Mouse (Mus musculus): ENCODE data around the gene Tmem81. TPM values are rescaled to one million over a fixed set of nuclear protein-coding genes. Genes with fewer than 3 reads are reported as not detected.
"Not testable (repeated sequence)": the region's sequence is repeated elsewhere in the genome, so short reads cannot be mapped to it uniquely, and the experiment has no call there.

The Tmem81 gene
- polyA plus RNA-seq (2015; fragmentation: Nextera tagmentation; extraction: Ambion mirVana): 0.99 and 1.3 TPM in 2 replicates

DNA sequence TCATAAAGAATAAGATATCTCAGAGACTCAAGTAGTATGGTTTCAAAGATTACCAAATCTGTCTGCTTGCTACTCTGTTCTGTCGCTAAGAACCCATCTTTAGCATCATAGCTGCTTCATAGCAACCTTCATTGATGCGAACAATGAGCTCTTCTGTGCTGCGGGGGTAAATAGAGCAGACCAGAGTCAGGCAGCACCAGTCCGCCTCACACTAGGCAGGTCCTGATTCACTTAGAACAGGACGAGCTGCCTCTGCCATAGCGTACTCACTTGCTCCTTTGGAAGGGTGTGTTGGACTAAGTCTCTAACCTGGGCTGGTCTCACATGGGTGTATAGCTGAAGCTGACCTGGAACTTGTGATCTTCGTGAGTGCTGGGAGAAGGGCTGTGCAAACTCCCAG, at the start of gene Tmem81:
TSS of gene Tmem81 (plus strand) at position 173 of the 400 bp plus-strand sequence.
- Histone ChIP-seq H3K9me3 (replicated peaks; ENCODE audit: low read length) (no peaks in the 10 kb centered on the region), H3K36me3 (ENCODE audit: insufficient read depth, low read length) (peaks cover 53% of the 10 kb centered on the region), H3K4me2 (ENCODE audit: low read length) (no peak within 1 kb of the TSS), H3K27me3 (ENCODE audit: insufficient read depth, low read length) (no peaks in the 10 kb centered on the region), H3K4me1 (replicated peaks; ENCODE audit: insufficient read depth, low read length) (no peaks in the 10 kb centered on the region), H3K9ac (ENCODE audit: low read depth, low read length) (no peak within 1 kb of the TSS), H3K4me3 (replicated peaks; ENCODE audit: low read depth, low read length) (no peak within 1 kb of the TSS), H3K27ac (no peak within 1 kb of the TSS)
- no peak for DNase-seq (ENCODE audit: low spot score)
- no peak for ATAC-seq (replicated peaks; ENCODE audit: low FRiP score, low read depth)
- TF ChIP-seq CTCF (IDR thresholded peaks at IDR 0.05; ENCODE audit: low read depth): no peak
- WGBS: 97% methylated on average over 7 of the region's 7 CpGs

DNA sequence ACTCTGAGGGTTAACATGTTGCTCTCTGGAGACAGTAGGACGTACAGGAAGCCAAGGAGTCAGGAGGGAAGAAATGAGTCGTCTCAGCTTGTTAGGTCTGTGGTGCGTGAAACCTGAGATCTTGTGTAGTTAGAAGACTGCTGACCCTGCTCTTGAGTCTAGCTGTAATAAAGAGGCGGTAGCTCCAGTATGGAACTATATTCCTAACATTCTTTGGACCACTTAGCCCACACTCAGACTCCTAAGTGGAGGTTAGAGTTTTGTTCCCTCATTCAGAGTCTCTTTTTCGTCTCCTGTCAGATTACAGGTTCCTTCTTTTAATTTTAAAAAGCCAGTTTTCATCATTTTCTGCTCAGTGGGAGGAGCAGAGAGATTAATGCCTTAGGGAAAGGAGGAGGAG, 41.4 kb upstream of the Tmem81 start:
- Histone ChIP-seq H3K27me3 (ENCODE audit: insufficient read depth, low read length) (no peaks in the 10 kb centered on the region), H3K36me3 (ENCODE audit: insufficient read depth, low read length) (peaks cover 41% of the 10 kb centered on the region), H3K4me3 (replicated peaks; ENCODE audit: low read depth, low read length) (no peak overlapping the region), H3K27ac (no peak overlapping the region), H3K9ac (ENCODE audit: low read depth, low read length) (no peak overlapping the region), H3K9me3 (replicated peaks; ENCODE audit: low read length) (no peaks in the 10 kb centered on the region), H3K4me2 (ENCODE audit: low read length) (no peak overlapping the region), H3K4me1 (replicated peaks; ENCODE audit: insufficient read depth, low read length) (no peaks in the 10 kb centered on the region)
- TF ChIP-seq CTCF (IDR thresholded peaks at IDR 0.05; ENCODE audit: low read depth): no peak
- ATAC-seq (replicated peaks; ENCODE audit: low FRiP score, low read depth): no peak
- no peak for DNase-seq (ENCODE audit: low spot score)
- WGBS: 56% methylated on average over 5 of the region's 5 CpGs

DNA sequence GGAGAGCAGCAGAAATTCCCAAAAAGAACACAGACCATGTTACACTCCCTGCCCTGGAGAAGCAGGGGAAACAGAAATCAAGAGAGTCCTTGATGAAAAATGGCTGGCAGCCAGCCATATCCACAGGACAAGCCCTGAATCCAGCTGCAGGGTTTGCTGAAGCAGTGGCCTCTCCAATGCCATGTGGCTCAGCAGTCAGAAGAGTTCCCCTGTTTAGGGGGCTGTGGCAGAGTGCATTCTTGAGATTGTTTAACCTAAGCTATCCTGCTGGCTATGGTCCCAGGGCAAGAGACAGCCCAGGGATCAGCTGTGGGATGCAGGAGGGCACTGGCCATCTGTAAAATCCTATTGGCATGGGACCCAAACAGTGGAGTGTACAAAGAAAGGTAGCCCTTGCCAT, 37.1 kb upstream of the Tmem81 start:
- H3K36me3 ChIP-seq (ENCODE audit: insufficient read depth, low read length): peaks cover 23% of the 10 kb centered on the region; the same call in 1 of the 2 replicates
- H3K9me3 ChIP-seq (replicated peaks; ENCODE audit: low read length): no peaks in the 10 kb centered on the region
- no peak overlapping the region for H3K27ac ChIP-seq
- peak; percentile 5 for DNase-seq (ENCODE audit: low spot score)
- H3K4me3 ChIP-seq (replicated peaks; ENCODE audit: low read depth, low read length): no peak overlapping the region
- no peak overlapping the region for H3K9ac ChIP-seq (ENCODE audit: low read depth, low read length)
- H3K27me3 ChIP-seq (ENCODE audit: insufficient read depth, low read length): no peaks in the 10 kb centered on the region
- no peak overlapping the region for H3K4me2 ChIP-seq (ENCODE audit: low read length)
- no peaks in the 10 kb centered on the region for H3K4me1 ChIP-seq (replicated peaks; ENCODE audit: insufficient read depth, low read length)
- ATAC-seq (replicated peaks; ENCODE audit: low FRiP score, low read depth): no peak
- no peak for TF ChIP-seq CTCF (IDR thresholded peaks at IDR 0.05; ENCODE audit: low read depth)

DNA sequence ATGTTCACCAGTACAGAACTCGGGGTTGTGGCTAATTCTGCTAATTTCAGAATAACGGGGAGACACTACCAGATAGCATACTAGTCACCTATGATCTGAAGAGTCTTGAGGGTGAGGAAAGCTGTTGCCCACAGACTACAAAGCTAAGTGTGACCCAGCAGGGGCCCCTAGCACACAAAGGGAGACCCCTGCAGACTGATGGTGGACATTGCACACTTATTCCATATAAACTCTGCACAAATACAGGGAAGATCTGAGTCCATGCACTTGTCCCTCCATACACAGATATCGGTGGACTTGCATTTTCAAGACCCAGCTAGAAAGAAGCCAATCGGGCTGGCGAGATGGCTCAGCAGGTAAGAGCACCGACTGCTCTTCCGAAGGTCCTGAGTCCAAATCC, 36.5 kb upstream of the Tmem81 start:
- Histone ChIP-seq H3K9me3 (replicated peaks; ENCODE audit: low read length) (no peaks in the 10 kb centered on the region), H3K36me3 (ENCODE audit: insufficient read depth, low read length) (0 out of 2 replicates have a peak, but pooled peaks cover 17% of the 10 kb centered on the region), H3K4me1 (replicated peaks; ENCODE audit: insufficient read depth, low read length) (no peaks in the 10 kb centered on the region), H3K27ac (no peak overlapping the region), H3K9ac (ENCODE audit: low read depth, low read length) (no peak overlapping the region), H3K4me2 (ENCODE audit: low read length) (no peak overlapping the region), H3K27me3 (ENCODE audit: insufficient read depth, low read length) (no peaks in the 10 kb centered on the region), H3K4me3 (replicated peaks; ENCODE audit: low read depth, low read length) (no peak overlapping the region)
- DNase-seq (ENCODE audit: low spot score) (no peak), ATAC-seq (replicated peaks; ENCODE audit: low FRiP score, low read depth) (no peak)
- peak; percentile 34; the same call in 1 of the 2 replicates for TF ChIP-seq CTCF (IDR thresholded peaks at IDR 0.05; ENCODE audit: low read depth)
- 90% methylated on average over 7 of the region's 7 CpGs for WGBS

DNA sequence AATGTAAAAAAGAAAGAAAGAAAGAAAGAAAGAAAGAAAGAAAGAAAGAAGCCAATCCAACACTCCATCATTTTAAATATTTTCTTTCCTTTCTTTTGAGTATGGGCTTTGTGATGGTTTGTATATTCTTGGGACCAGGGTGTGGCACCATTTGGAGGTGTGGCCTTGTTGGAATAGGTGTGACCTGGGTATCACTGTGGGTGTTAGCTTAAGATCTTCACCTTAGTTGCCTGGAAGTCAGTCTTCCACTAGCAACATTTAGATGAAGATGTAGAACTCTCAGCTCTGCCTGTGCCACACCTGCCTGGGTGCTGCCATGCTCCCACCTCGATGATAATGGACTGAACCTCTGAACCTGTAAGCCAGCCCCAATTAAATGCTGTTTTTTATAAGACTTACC, 36.0 kb upstream of the Tmem81 start:
- not testable (repeated sequence) for H3K4me1 ChIP-seq (replicated peaks; ENCODE audit: insufficient read depth, low read length); H3K4me2 ChIP-seq (ENCODE audit: low read length); H3K4me3 ChIP-seq (replicated peaks; ENCODE audit: low read depth, low read length); H3K9ac ChIP-seq (ENCODE audit: low read depth, low read length); H3K9me3 ChIP-seq (replicated peaks; ENCODE audit: low read length); DNase-seq (ENCODE audit: low spot score); H3K27ac ChIP-seq; H3K27me3 ChIP-seq (ENCODE audit: insufficient read depth, low read length); ATAC-seq (replicated peaks; ENCODE audit: low FRiP score, low read depth)
- 0 out of 2 replicates have a peak, but pooled peaks cover 12% of the 10 kb centered on the region for H3K36me3 ChIP-seq (ENCODE audit: insufficient read depth, low read length)
- WGBS: 86% methylated on average over 1 of the region's 1 CpGs

DNA sequence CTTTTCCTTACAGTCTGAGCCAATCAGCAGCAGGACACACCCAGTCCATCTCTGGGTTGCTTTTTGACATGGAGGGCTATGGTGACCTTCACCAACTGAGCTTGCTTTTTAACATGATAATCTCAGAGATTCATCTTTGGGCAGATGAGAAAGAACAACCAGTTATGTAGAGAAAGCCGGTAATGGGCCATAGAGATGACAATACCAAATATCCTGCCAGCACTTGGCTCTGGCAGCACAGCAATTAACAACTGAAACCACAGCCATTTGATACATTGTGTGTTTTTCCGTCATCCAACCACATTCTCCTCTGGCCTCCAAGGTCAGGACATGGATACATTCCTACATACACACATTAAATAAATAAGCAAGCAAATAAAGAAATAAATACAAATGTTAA, 35.0 kb upstream of the Tmem81 start:
- H3K4me2 ChIP-seq (ENCODE audit: low read length): no peak overlapping the region
- H3K27me3 ChIP-seq (ENCODE audit: insufficient read depth, low read length): no peaks in the 10 kb centered on the region
- H3K9ac ChIP-seq (ENCODE audit: low read depth, low read length): no peak overlapping the region
- no peaks in the 10 kb centered on the region for H3K9me3 ChIP-seq (replicated peaks; ENCODE audit: low read length)
- ATAC-seq (replicated peaks; ENCODE audit: low FRiP score, low read depth) (no peak), DNase-seq (ENCODE audit: low spot score) (no peak)
- WGBS: 78% methylated on average over 2 of the region's 2 CpGs
- H3K4me1 ChIP-seq (replicated peaks; ENCODE audit: insufficient read depth, low read length): no peaks in the 10 kb centered on the region
- no peak for TF ChIP-seq CTCF (IDR thresholded peaks at IDR 0.05; ENCODE audit: low read depth)
- no peak overlapping the region for H3K4me3 ChIP-seq (replicated peaks; ENCODE audit: low read depth, low read length)
- H3K27ac ChIP-seq: no peak overlapping the region
- H3K36me3 ChIP-seq (ENCODE audit: insufficient read depth, low read length): 0 out of 2 replicates have a peak, but pooled peaks cover 6% of the 10 kb centered on the region

DNA sequence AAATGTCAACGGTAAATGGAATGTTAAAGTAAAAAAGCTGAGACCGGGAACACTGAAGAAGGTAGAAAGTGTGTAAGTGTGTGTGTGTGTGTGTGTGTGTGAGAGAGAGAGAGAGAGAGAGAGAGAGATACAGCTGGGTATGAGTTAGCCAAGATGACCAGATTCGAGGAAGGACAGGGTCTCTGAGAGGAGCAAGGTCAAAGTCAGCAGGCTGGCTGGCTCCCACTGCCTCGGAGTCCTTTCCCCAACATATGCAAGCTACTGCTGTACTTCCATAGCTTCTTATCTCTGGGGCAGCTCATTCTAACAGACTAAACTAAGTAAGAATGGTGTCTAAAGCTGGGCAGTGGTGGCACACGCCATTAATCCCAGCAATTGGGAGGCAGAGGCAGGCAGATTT, 34.5 kb upstream of the Tmem81 start:
- no peaks in the 10 kb centered on the region for H3K4me1 ChIP-seq (replicated peaks; ENCODE audit: insufficient read depth, low read length)
- 95% methylated on average over 5 of the region's 5 CpGs for WGBS
- DNase-seq (ENCODE audit: low spot score) (no peak), ATAC-seq (replicated peaks; ENCODE audit: low FRiP score, low read depth) (no peak)
- H3K4me2 ChIP-seq (ENCODE audit: low read length): no peak overlapping the region
- H3K9ac ChIP-seq (ENCODE audit: low read depth, low read length): no peak overlapping the region
- H3K36me3 ChIP-seq (ENCODE audit: insufficient read depth, low read length): 0 out of 2 replicates have a peak, but pooled peaks cover 5% of the 10 kb centered on the region
- H3K27ac ChIP-seq: no peak overlapping the region
- no peaks in the 10 kb centered on the region for H3K27me3 ChIP-seq (ENCODE audit: insufficient read depth, low read length)
- TF ChIP-seq CTCF (IDR thresholded peaks at IDR 0.05; ENCODE audit: low read depth): no peak
- H3K9me3 ChIP-seq (replicated peaks; ENCODE audit: low read length): no peaks in the 10 kb centered on the region
- H3K4me3 ChIP-seq (replicated peaks; ENCODE audit: low read depth, low read length): no peak overlapping the region

Measured in kidney, postnatal 0 days (tissue).